Mouse (Mus musculus): ENCODE data around the gene Sfxn1. TPM values are rescaled to one million over a fixed set of nuclear protein-coding genes. Genes with fewer than 3 reads are reported as not detected.
A peak's percentile ranks its signal among the peaks of the same experiment; 100 is the strongest.

Sfxn1 gene
- 18.9 and 19.1 TPM in 2 replicates for polyA plus RNA-seq (2015; fragmentation: Nextera tagmentation; extraction: Ambion mirVana)

DNA sequence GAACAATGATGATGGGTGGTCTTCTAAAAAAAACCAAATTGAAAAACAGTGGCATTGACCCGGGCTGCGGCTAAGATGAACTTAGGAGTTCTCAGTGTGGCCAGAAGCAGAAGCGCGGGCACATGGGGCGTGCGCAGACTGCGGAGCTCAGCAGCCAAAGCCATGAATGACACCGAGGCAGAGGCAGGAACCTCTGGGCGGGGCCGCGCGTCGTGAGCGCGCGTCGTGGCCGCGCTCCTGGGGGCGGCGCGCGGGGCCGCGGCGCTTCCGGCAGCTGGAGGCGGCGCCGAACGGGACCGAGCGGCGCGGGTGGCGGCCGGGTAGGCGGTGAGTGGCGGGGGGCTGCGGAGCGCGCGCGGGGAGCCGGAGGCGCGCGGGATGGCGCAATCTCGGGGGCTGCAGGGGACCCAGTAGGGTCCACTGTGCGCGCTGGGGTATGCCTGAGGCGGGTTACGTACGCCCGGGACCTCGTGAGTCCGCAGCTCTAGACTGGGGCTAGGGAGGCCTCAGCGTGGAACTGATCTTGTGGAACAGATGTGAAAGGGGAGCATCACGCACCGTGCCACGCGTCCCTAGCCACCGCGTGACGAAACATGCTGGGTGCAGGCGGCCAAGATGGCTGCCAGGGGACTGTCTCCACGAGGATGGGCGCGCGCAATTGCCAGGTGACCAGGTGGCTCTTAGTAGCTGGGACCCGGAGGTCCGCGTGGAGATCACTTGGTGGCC is at the start of gene Sfxn1:
Gene Sfxn1 (plus strand): TSS at position 264 of the 726 bp plus-strand sequence.
- peak within 1 kb of the TSS; percentile 58 for H3K9ac ChIP-seq (replicated peaks; ENCODE audit: low read depth)
- no peak for TF ChIP-seq CTCF (IDR thresholded peaks at IDR 0.05)
- no peak for TF ChIP-seq EP300 (IDR thresholded peaks at IDR 0.05)
- 1% methylated on average over 66 of the region's 74 CpGs for WGBS
- peaks cover 3% of the 10 kb centered on the region; the same call in 1 of the 2 replicates for H3K4me1 ChIP-seq (ENCODE audit: insufficient read depth, low read depth, low read length)
- peak; percentile 66 for DNase-seq (ENCODE audit: low spot score)
- H3K9me3 ChIP-seq (ENCODE audit: low read length) = no peaks in the 10 kb centered on the region
- peak; percentile 72 for ATAC-seq
- H3K4me2 ChIP-seq (replicated peaks; ENCODE audit: low read depth, low read length) = peak within 1 kb of the TSS; percentile 82
- peak within 1 kb of the TSS; percentile 67 for H3K4me3 ChIP-seq (ENCODE audit: low read depth, low read length)
- H3K27me3 ChIP-seq (replicated peaks; ENCODE audit: insufficient read depth, low read length) = no peaks in the 10 kb centered on the region
- no peaks in the 10 kb centered on the region for H3K36me3 ChIP-seq (ENCODE audit: insufficient read depth, low read length)
- peak within 1 kb of the TSS; percentile 74 for H3K27ac ChIP-seq (ENCODE audit: low read length)

DNA sequence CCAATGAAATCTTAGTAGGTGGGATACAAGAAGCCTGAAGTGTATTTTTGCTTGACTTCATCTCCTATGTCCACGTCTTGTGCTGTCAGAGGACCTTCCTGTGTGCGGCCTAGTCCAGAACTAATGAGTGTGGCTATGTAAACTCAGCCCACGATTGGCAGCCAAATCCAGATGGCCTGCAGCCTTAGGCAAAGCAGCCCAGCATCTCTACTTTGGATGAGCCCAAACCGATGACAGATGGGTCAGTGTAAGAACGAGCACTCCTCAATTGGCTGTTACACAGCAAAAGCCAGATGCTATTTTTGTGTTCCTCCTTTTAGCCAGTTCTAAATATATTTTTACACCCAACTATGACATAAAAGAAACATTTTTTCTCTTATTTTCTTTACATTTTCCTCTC is 48.4 kb upstream of the Sfxn1 start:
- 50% methylated on average over 5 of the region's 5 CpGs for WGBS
- H3K27ac ChIP-seq (ENCODE audit: low read length) = no peak overlapping the region
- no peaks in the 10 kb centered on the region for H3K36me3 ChIP-seq (ENCODE audit: insufficient read depth, low read length)
- H3K4me3 ChIP-seq (ENCODE audit: low read depth, low read length) = no peak overlapping the region
- H3K9ac ChIP-seq (replicated peaks; ENCODE audit: low read depth) = no peak overlapping the region
- no peak for ATAC-seq
- TF ChIP-seq EP300 (IDR thresholded peaks at IDR 0.05) (no peak), CTCF (IDR thresholded peaks at IDR 0.05) (no peak)
- H3K4me2 ChIP-seq (replicated peaks; ENCODE audit: low read depth, low read length) = no peak overlapping the region
- no peak for DNase-seq (ENCODE audit: low spot score)
- H3K27me3 ChIP-seq (replicated peaks; ENCODE audit: insufficient read depth, low read length) = no peaks in the 10 kb centered on the region
- no peaks in the 10 kb centered on the region for H3K9me3 ChIP-seq (ENCODE audit: low read length)
- H3K4me1 ChIP-seq (ENCODE audit: insufficient read depth, low read depth, low read length) = no peaks in the 10 kb centered on the region

DNA sequence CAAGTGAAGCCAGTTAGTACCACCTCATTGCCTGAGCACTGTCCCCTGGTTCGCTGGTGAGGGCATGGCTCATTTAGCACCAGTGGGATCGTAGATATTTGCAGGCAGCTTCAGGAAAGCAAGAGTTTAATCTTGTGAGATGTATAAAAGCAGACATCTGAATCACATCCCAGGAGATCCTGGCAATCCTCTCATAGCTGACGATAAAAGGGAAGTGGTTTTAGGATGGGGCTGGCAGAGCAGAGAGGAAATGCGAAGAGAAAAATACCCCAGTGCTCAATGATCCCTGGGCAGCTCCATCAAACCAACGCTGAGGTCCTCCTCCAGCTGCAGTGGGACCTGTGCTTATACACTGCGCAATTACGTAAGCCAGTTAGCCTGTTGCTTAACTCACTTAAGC is 44.6 kb upstream of the Sfxn1 start:
- TF ChIP-seq CTCF (IDR thresholded peaks at IDR 0.05) = no peak
- TF ChIP-seq EP300 (IDR thresholded peaks at IDR 0.05) = no peak
- DNase-seq (ENCODE audit: low spot score) (no peak), ATAC-seq (no peak)
- 77% methylated on average over 7 of the region's 7 CpGs for WGBS
- Histone ChIP-seq H3K36me3 (ENCODE audit: insufficient read depth, low read length) (no peaks in the 10 kb centered on the region), H3K27ac (ENCODE audit: low read length) (no peak overlapping the region), H3K4me2 (replicated peaks; ENCODE audit: low read depth, low read length) (no peak overlapping the region), H3K4me1 (ENCODE audit: insufficient read depth, low read depth, low read length) (no peaks in the 10 kb centered on the region), H3K4me3 (ENCODE audit: low read depth, low read length) (no peak overlapping the region), H3K27me3 (replicated peaks; ENCODE audit: insufficient read depth, low read length) (no peaks in the 10 kb centered on the region), H3K9ac (replicated peaks; ENCODE audit: low read depth) (no peak overlapping the region), H3K9me3 (ENCODE audit: low read length) (no peaks in the 10 kb centered on the region)

DNA sequence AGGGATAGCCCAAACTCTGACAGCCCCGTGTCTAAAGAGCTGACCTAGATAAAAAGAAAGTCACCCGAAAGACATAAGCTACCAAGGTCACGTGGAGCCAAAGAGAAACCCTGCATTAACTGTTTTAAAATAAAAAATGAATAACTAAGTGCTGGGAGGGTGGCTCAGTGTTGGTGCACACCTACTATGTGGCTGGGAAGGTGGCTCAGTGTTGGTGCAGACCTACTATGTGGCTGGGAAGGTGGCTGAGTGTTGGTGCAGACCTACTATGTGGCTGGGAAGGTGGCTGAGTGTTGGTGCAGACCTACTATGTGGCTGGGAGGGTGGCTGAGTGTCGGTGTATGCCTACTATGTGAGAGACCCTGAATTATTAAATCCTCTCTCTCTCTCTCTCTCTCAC is 38.0 kb upstream of the Sfxn1 start:
- TF ChIP-seq CTCF (IDR thresholded peaks at IDR 0.05) = no peak
- TF ChIP-seq EP300 (IDR thresholded peaks at IDR 0.05) = no peak
- ATAC-seq (no peak), DNase-seq (ENCODE audit: low spot score) (no peak)
- no peak overlapping the region for H3K4me3 ChIP-seq (ENCODE audit: low read depth, low read length)
- WGBS = 65% methylated on average over 4 of the region's 4 CpGs
- no peak overlapping the region for H3K4me2 ChIP-seq (replicated peaks; ENCODE audit: low read depth, low read length)
- no peak overlapping the region for H3K27ac ChIP-seq (ENCODE audit: low read length)
- no peaks in the 10 kb centered on the region for H3K9me3 ChIP-seq (ENCODE audit: low read length)
- no peaks in the 10 kb centered on the region for H3K36me3 ChIP-seq (ENCODE audit: insufficient read depth, low read length)
- no peak overlapping the region for H3K9ac ChIP-seq (replicated peaks; ENCODE audit: low read depth)
- H3K27me3 ChIP-seq (replicated peaks; ENCODE audit: insufficient read depth, low read length) = no peaks in the 10 kb centered on the region
- H3K4me1 ChIP-seq (ENCODE audit: insufficient read depth, low read depth, low read length) = no peaks in the 10 kb centered on the region

DNA sequence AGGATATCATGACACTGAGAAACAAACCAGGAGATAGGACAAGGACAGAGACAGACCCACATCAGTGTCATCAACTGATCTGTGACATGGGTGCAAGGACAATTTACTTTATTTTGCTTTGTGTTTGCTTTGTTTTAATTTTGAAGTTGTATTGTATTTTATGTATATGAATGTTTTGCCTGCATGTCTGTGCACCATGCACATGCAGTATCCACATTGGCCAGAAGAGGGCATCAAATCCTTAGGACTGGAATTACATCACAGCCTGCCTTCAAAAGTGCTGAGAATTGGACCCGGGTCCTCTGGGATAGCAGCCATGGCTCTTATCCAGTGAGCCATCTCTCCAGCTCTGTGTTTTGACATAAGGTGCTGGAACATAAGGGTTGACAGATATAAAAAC is 36.1 kb upstream of the Sfxn1 start:
- TF ChIP-seq CTCF (IDR thresholded peaks at IDR 0.05) (peak; percentile 59), EP300 (IDR thresholded peaks at IDR 0.05) (no peak)
- no peak for DNase-seq (ENCODE audit: low spot score)

DNA sequence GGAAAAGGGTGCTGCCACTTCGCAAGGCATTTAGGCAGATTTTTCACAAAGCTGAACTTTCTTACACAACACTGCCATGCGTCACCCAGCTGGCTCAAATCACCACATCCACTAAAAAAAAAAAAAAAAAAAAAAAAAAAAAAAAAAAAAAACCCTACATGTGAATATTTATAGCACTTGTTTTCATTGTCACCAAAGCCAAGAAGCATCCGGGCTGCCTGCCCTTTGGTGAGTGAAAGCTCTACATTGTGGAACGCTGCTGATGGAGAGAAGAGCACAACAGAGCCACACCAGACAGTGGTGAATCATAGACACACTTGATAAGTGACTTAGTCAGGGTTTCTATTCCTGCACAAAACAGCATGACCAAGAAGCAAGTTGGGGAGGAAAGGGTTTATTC is 33.7 kb upstream of the Sfxn1 start:
- Histone ChIP-seq H3K27me3 (replicated peaks; ENCODE audit: insufficient read depth, low read length) (no peaks in the 10 kb centered on the region), H3K4me1 (ENCODE audit: insufficient read depth, low read depth, low read length) (no peaks in the 10 kb centered on the region), H3K9me3 (ENCODE audit: low read length) (no peaks in the 10 kb centered on the region), H3K9ac (replicated peaks; ENCODE audit: low read depth) (no peak overlapping the region), H3K36me3 (ENCODE audit: insufficient read depth, low read length) (no peaks in the 10 kb centered on the region), H3K4me2 (replicated peaks; ENCODE audit: low read depth, low read length) (no peak overlapping the region), H3K27ac (ENCODE audit: low read length) (no peak overlapping the region), H3K4me3 (ENCODE audit: low read depth, low read length) (no peak overlapping the region)
- WGBS = 63% methylated on average over 4 of the region's 4 CpGs
- TF ChIP-seq CTCF (IDR thresholded peaks at IDR 0.05) = no peak
- no peak for TF ChIP-seq EP300 (IDR thresholded peaks at IDR 0.05)
- DNase-seq (ENCODE audit: low spot score) = peak; percentile 35
- no peak for ATAC-seq

More for the DNA sequence above, 36.1 kb upstream of the Sfxn1 start:
- no peak overlapping the region for H3K9ac ChIP-seq (replicated peaks; ENCODE audit: low read depth)
- no peak for ATAC-seq
- no peaks in the 10 kb centered on the region for H3K36me3 ChIP-seq (ENCODE audit: insufficient read depth, low read length)
- WGBS = 58% methylated on average over 1 of the region's 1 CpGs
- H3K4me3 ChIP-seq (ENCODE audit: low read depth, low read length) = no peak overlapping the region
- no peaks in the 10 kb centered on the region for H3K27me3 ChIP-seq (replicated peaks; ENCODE audit: insufficient read depth, low read length)
- H3K4me2 ChIP-seq (replicated peaks; ENCODE audit: low read depth, low read length) = no peak overlapping the region
- no peaks in the 10 kb centered on the region for H3K9me3 ChIP-seq (ENCODE audit: low read length)
- no peak overlapping the region for H3K27ac ChIP-seq (ENCODE audit: low read length)
- H3K4me1 ChIP-seq (ENCODE audit: insufficient read depth, low read depth, low read length) = no peaks in the 10 kb centered on the region

All from lung, postnatal 0 days (tissue).